19 mouse cellular contexts compared by ENCODE assay signal in the genomic region with DNA sequence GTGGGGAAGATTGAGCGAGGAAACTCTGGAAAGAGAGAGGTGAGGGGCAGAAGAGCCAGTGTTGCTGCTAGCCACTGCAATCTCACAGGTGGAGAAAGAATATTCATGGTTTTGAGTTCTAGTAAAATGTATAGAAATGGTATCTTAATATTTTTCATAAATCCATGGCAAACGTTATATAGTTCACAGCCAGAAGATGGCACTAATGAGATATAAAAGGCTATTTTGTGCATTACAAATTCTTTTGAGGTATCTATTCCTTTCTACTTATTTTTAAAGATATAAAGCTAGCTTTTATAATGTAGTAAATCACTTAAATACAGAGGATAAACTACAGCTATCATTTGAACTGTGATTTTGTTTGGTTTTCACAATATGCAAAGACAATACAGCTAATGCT. TPM values are rescaled to one million over a fixed set of nuclear protein-coding genes. Genes with fewer than 3 reads are reported as not detected.
DNase-seq lines count a peak whose midpoint lies in the region; ATAC-seq lines count a peak whose summit lies in the region.
"Had no signal": no experiment of that assay in that cellular context is flagged by ENCODE, and none has a peak within 500 bp of the region (broad histone marks: within the 10 kb centered on the region; RNA-seq: fewer than 3 reads in every experiment).

No protein-coding gene starts in this region.

- no peaks in the 10 kb centered on the region for H3K9me3 ChIP-seq in hindbrain, embryonic 14.5 days (ENCODE audit: control insufficient read depth, low read length)
- no peaks in the 10 kb centered on the region for H3K9me3 ChIP-seq in hindbrain, embryonic 13.5 days
- H3K9me3 ChIP-seq in midbrain, embryonic 14.5 days (ENCODE audit: control insufficient read depth, low read length), result no peaks in the 10 kb centered on the region
- no peaks in the 10 kb centered on the region for H3K9me3 ChIP-seq in midbrain, embryonic 16.5 days (replicated peaks; ENCODE audit: control insufficient read depth, low read length, poor library complexity, severe bottlenecking)
- H3K9me3 ChIP-seq: embryonic facial prominence, embryonic 12.5 days; heart, embryonic 13.5 days; kidney, embryonic 15.5 days; midbrain, embryonic 13.5 days; stomach, embryonic 15.5 days had no signal

- H3K4me1 ChIP-seq in hindbrain, embryonic 14.5 days (replicated peaks; ENCODE audit: control insufficient read depth, insufficient read depth, low read length), result no peaks in the 10 kb centered on the region
- no peaks in the 10 kb centered on the region for H3K4me1 ChIP-seq in hindbrain, embryonic 13.5 days (replicated peaks)
- no peaks in the 10 kb centered on the region for H3K4me1 ChIP-seq in midbrain, embryonic 14.5 days (ENCODE audit: control insufficient read depth, insufficient read depth, low read length)
- H3K4me1 ChIP-seq in midbrain, embryonic 16.5 days (ENCODE audit: control insufficient read depth, insufficient read depth, low read length), result no peaks in the 10 kb centered on the region
- H3K4me1 ChIP-seq: embryonic facial prominence, embryonic 12.5 days; heart, embryonic 13.5 days; kidney, embryonic 15.5 days; midbrain, embryonic 13.5 days; stomach, embryonic 15.5 days had no signal

- H3K9ac ChIP-seq in hindbrain, embryonic 14.5 days, result no peak overlapping the region
- no peak overlapping the region for H3K9ac ChIP-seq in hindbrain, embryonic 13.5 days
- H3K9ac ChIP-seq in midbrain, embryonic 14.5 days (replicated peaks; ENCODE audit: low read length), result no peak overlapping the region
- no peak overlapping the region for H3K9ac ChIP-seq in midbrain, embryonic 16.5 days (ENCODE audit: low read depth, low read length)
- H3K9ac ChIP-seq: embryonic facial prominence, embryonic 12.5 days; heart, embryonic 13.5 days; kidney, embryonic 15.5 days; liver, embryonic 14.5 days; midbrain, embryonic 13.5 days; stomach, embryonic 15.5 days had no signal

- no peak overlapping the region for H3K4me3 ChIP-seq in hindbrain, embryonic 14.5 days (replicated peaks; ENCODE audit: low read length)
- H3K4me3 ChIP-seq in hindbrain, embryonic 13.5 days, result no peak overlapping the region
- H3K4me3 ChIP-seq in midbrain, embryonic 14.5 days (replicated peaks; ENCODE audit: low read depth, low read length), result no peak overlapping the region
- no peak overlapping the region for H3K4me3 ChIP-seq in midbrain, embryonic 16.5 days (ENCODE audit: low read depth, low read length)
- H3K4me3 ChIP-seq: embryonic facial prominence, embryonic 12.5 days; heart, embryonic 13.5 days; kidney, embryonic 15.5 days; midbrain, embryonic 13.5 days; stomach, embryonic 15.5 days had no signal

- no peaks in the 10 kb centered on the region for H3K36me3 ChIP-seq in hindbrain, embryonic 14.5 days (replicated peaks; ENCODE audit: control insufficient read depth, insufficient read depth)
- no peaks in the 10 kb centered on the region for H3K36me3 ChIP-seq in hindbrain, embryonic 13.5 days
- H3K36me3 ChIP-seq in midbrain, embryonic 14.5 days (ENCODE audit: control insufficient read depth, insufficient read depth, low read length), result no peaks in the 10 kb centered on the region
- no peaks in the 10 kb centered on the region for H3K36me3 ChIP-seq in midbrain, embryonic 16.5 days (ENCODE audit: control insufficient read depth, insufficient read depth, low read length)
- H3K36me3 ChIP-seq: embryonic facial prominence, embryonic 12.5 days; heart, embryonic 13.5 days; kidney, embryonic 15.5 days; midbrain, embryonic 13.5 days; stomach, embryonic 15.5 days had no signal

- H3K27ac ChIP-seq in hindbrain, embryonic 14.5 days, result no peak overlapping the region
- no peak overlapping the region for H3K27ac ChIP-seq in hindbrain, embryonic 13.5 days
- no peak overlapping the region for H3K27ac ChIP-seq in midbrain, embryonic 14.5 days (replicated peaks; ENCODE audit: low read depth, low read length)
- H3K27ac ChIP-seq in midbrain, embryonic 16.5 days (ENCODE audit: low read length), result no peak overlapping the region
- H3K27ac ChIP-seq: embryonic facial prominence, embryonic 12.5 days; heart, embryonic 13.5 days; kidney, embryonic 15.5 days; liver, embryonic 14.5 days; midbrain, embryonic 13.5 days; stomach, embryonic 15.5 days had no signal

- no peak for ATAC-seq in hindbrain, embryonic 14.5 days (ENCODE audit: low FRiP score)
- no peak for ATAC-seq in hindbrain, embryonic 13.5 days (ENCODE audit: low FRiP score)
- no peak for ATAC-seq in midbrain, embryonic 14.5 days (ENCODE audit: low FRiP score, low TSS enrichment)
- ATAC-seq in midbrain, embryonic 16.5 days, result no peak
- ATAC-seq: lung, postnatal 0 days; midbrain, embryonic 13.5 days had no signal

- H3K4me2 ChIP-seq in hindbrain, embryonic 14.5 days (replicated peaks), result no peak overlapping the region
- no peak overlapping the region for H3K4me2 ChIP-seq in hindbrain, embryonic 13.5 days
- H3K4me2 ChIP-seq in midbrain, embryonic 14.5 days (ENCODE audit: low read length), result no peak overlapping the region
- no peak overlapping the region for H3K4me2 ChIP-seq in midbrain, embryonic 16.5 days (ENCODE audit: low read length)
- H3K4me2 ChIP-seq: embryonic facial prominence, embryonic 12.5 days; heart, embryonic 13.5 days; kidney, embryonic 15.5 days; midbrain, embryonic 13.5 days; stomach, embryonic 15.5 days had no signal

- 49% methylated on average over 2 of the region's 2 CpGs for WGBS in hindbrain, embryonic 14.5 days
- 48% methylated on average over 2 of the region's 2 CpGs for WGBS in hindbrain, embryonic 13.5 days
- 48% methylated on average over 2 of the region's 2 CpGs for WGBS in midbrain, embryonic 14.5 days
- WGBS in midbrain, embryonic 16.5 days, result 46% methylated on average over 2 of the region's 2 CpGs

- peak; percentile 4 for DNase-seq in embryo, embryonic 11 days
- no peak for DNase-seq in embryo, embryonic 10 days (ENCODE audit: low spot score)
- peak; percentile 44 for DNase-seq in hindbrain, embryonic 14.5 days (ENCODE audit: low spot score)
- peak; percentile 63 for DNase-seq in midbrain, embryonic 14.5 days
- peak; percentile 8 for DNase-seq in brain, adult 2 months (ENCODE audit: low read depth, low spot score)
- no peak for DNase-seq in urinary bladder, adult 2 months (ENCODE audit: low spot score)
- DNase-seq: adrenal gland, adult 8-10 months; cerebellum, postnatal 25 days; heart, postnatal 36 days; thymus, adult 2 months had no signal

- H3K27me3 ChIP-seq in hindbrain, embryonic 14.5 days (ENCODE audit: control insufficient read depth, insufficient read depth, low read length), result no peaks in the 10 kb centered on the region
- no peaks in the 10 kb centered on the region for H3K27me3 ChIP-seq in hindbrain, embryonic 13.5 days
- no peaks in the 10 kb centered on the region for H3K27me3 ChIP-seq in midbrain, embryonic 14.5 days (ENCODE audit: control insufficient read depth, insufficient read depth, low read length)
- H3K27me3 ChIP-seq in midbrain, embryonic 16.5 days (ENCODE audit: control insufficient read depth, insufficient read depth, low read depth, low read length), result no peaks in the 10 kb centered on the region
- H3K27me3 ChIP-seq: embryonic facial prominence, embryonic 12.5 days; heart, embryonic 13.5 days; kidney, embryonic 15.5 days; midbrain, embryonic 13.5 days; stomach, embryonic 15.5 days had no signal

RNA-seq across cellular contexts. Expression of a gene that starts 35.2 kb away (rescaled TPM):
- 10.8 and 11.3 TPM in 2 replicates for polyA plus RNA-seq in hindbrain, embryonic 14.5 days (2014; fragmentation: Nextera tagmentation; extraction: Ambion mirVana)
- polyA plus RNA-seq in hindbrain, embryonic 13.5 days (2015; fragmentation: Nextera tagmentation; extraction: Ambion mirVana), result 9.0 TPM in 2 replicates
- 12.0 TPM in 2 replicates for polyA plus RNA-seq in midbrain, embryonic 14.5 days (2014; fragmentation: Nextera tagmentation; extraction: Ambion mirVana)
- polyA plus RNA-seq in midbrain, embryonic 16.5 days (2015; fragmentation: Nextera tagmentation; extraction: Ambion mirVana), result 6.4 and 7.6 TPM in 2 replicates
- polyA plus RNA-seq in urinary bladder, adult 2 months (2012; rRNA removed), result 17.8 and 18.4 TPM in 2 replicates

Comparison
In these comparisons a context has a peak if more than half of its experiments do, and no peak if none do; other contexts are left out.
1. DNase-seq: peak in embryo, embryonic 11 days (single experiment), hindbrain, embryonic 14.5 days (single experiment), midbrain, embryonic 14.5 days (single experiment) and brain, adult 2 months (single experiment); none in embryo, embryonic 10 days (single experiment) and urinary bladder, adult 2 months (single experiment).